Mouse (Mus musculus) forelimb bud, embryonic 11.5 days (tissue): ENCODE data around the gene Eml1.
A peak's percentile ranks its signal among the peaks of the same experiment; 100 is the strongest.

Source experiments
- DNase-seq: peaks from one replicate; pipeline ENCODE4 v3.0.0-alpha.2; 2012; ENCODE audit warnings: low read depth, low spot score

The Eml1 gene

GRCm38 (mm10) chr12:108547251-108547875, 176.6 kb downstream of the Eml1 start:
- DNase-seq: no peak

GRCm38 (mm10) chr12:108551731-108552130, 181.0 kb downstream of the Eml1 start:
- DNase-seq: no peak

GRCm38 (mm10) chr12:108553079-108553478, 182.3 kb downstream of the Eml1 start:
- no peak for DNase-seq

- peak; percentile 93 for DNase-seq
Measured at GRCm38 (mm10) chr12:108554120-108554841, 183.5 kb downstream of the Eml1 start, which contains the start of gene Evl. Gene Evl, plus strand, starts transcription at chr12:108554720.

- DNase-seq: peak; percentile 28
Measured at GRCm38 (mm10) chr12:108554861-108555556, 184.3 kb downstream of the Eml1 start.

- DNase-seq: no peak
Measured at GRCm38 (mm10) chr12:108558194-108558593, 187.4 kb downstream of the Eml1 start.

- no peak for DNase-seq
Measured at GRCm38 (mm10) chr12:108563238-108563637, 192.5 kb downstream of the Eml1 start.

- no peak for DNase-seq
Measured at GRCm38 (mm10) chr12:108564910-108565506, 194.3 kb downstream of the Eml1 start.

GRCm38 (mm10) chr12:108579156-108579871, 208.6 kb downstream of the Eml1 start:
- DNase-seq: no peak

- DNase-seq: no peak
Measured at GRCm38 (mm10) chr12:108583775-108584174, 213.0 kb downstream of the Eml1 start.
